Mouse (Mus musculus) CH12.LX (cell line): ENCODE measurements at regions not wholly inside any gene's neighbourhood (a gene's known extent, or its start where the extent isn't known, plus 50 kb on each side); places are given as distances from the start of the nearest gene placed in this dataset.

Experiments used
- DNase-seq: peaks from one replicate; pipeline ENCODE4 v3.0.0-alpha.2; 2013; ENCODE audit errors: extremely low read depth
- H3K27ac ChIP-seq: 2 replicates; pipeline ENCODE4 v1.5.1; 2012; ENCODE audit warnings: low read depth, mild to moderate bottlenecking, control low read depth, moderate library complexity; ENCODE audit not compliant: insufficient read depth
- H3K27me3 ChIP-seq: replicated peaks from 2 replicates; pipeline ENCODE3; 2012; ENCODE audit warnings: inconsistent platforms
- H3K36me3 ChIP-seq, 2 experiments: replicated peaks in 1 of 2; 2 replicates each; pipeline versions ENCODE3 to v1.6.1; 2012; ENCODE audit warnings: inconsistent platforms in 1 of 2, low read length in 1 of 2, mild to moderate bottlenecking in 1 of 2, mixed read lengths in 1 of 2, moderate library complexity in 1 of 2; ENCODE audit not compliant: control insufficient read depth in 1 of 2, insufficient read depth in 1 of 2
- H3K4me1 ChIP-seq, 2 experiments: 2 replicates each; pipeline ENCODE4 v1.6.1; 2012; ENCODE audit warnings: inconsistent platforms in 1 of 2, moderate library complexity in 1 of 2; ENCODE audit not compliant: insufficient read depth in 2 of 2, control insufficient read depth in 1 of 2
- H3K4me2 ChIP-seq: 2 replicates; pipeline ENCODE4 v1.6.1; 2012; ENCODE audit warnings: low read depth, mild to moderate bottlenecking, control low read depth; ENCODE audit not compliant: poor library complexity, insufficient read depth, severe bottlenecking
- H3K4me3 ChIP-seq, 3 experiments: fragments of 150-350 bp in 1 of 3; sonication (generic) in 1 of 3; replicated peaks in 1 of 3; 2 replicates each; pipeline versions ENCODE3 to v1.5.1; 2011 to 2012; ENCODE audit warnings: low read depth in 2 of 3, low read length in 2 of 3, mild to moderate bottlenecking in 2 of 3, moderate library complexity in 2 of 3, control low read depth in 1 of 3, improper control_type of control experiment in 1 of 3, inconsistent platforms in 1 of 3, mixed read lengths in 1 of 3; ENCODE audit not compliant: poor library complexity in 1 of 3
- H3K79me2 ChIP-seq: replicated peaks from 2 replicates; pipeline ENCODE4 v1.6.1; 2012; ENCODE audit warnings: mild to moderate bottlenecking, moderate library complexity; ENCODE audit not compliant: control insufficient read depth, poor library complexity, insufficient read depth, severe bottlenecking; ENCODE audit errors: extremely low read depth
- H3K9ac ChIP-seq: 2 replicates; pipeline ENCODE4 v1.6.1; 2012; ENCODE audit warnings: low read depth, mild to moderate bottlenecking, control low read depth, moderate library complexity; ENCODE audit not compliant: insufficient read depth
- H3K9me3 ChIP-seq: replicated peaks from 2 replicates; pipeline ENCODE3; 2012; ENCODE audit warnings: low read length, inconsistent platforms, mixed read lengths
- CHD1 ChIP-seq: IDR thresholded peaks from 2 replicates; pipeline ENCODE4 v1.6.1; 2012; ENCODE audit warnings: low read depth, low read length, improper control_type of control experiment, inconsistent platforms
- CHD2 ChIP-seq: IDR thresholded peaks from 2 replicates; pipeline ENCODE4 v1.6.1; 2011; ENCODE audit warnings: low read length, improper control_type of control experiment
- CTCF ChIP-seq, 2 experiments: IDR thresholded peaks in 1 of 2; conservative IDR thresholded peaks in 1 of 2; 2 replicates each; pipeline ENCODE4 v1.5.1; 2011 to 2012; ENCODE audit warnings: low read depth in 2 of 2, low read length in 2 of 2, improper control_type of control experiment in 1 of 2, inconsistent platforms in 1 of 2, mild to moderate bottlenecking in 1 of 2, moderate library complexity in 1 of 2
- ELF1 ChIP-seq: IDR thresholded peaks from 2 replicates; pipeline ENCODE4 v1.6.1; 2014; ENCODE audit warnings: low read depth, mild to moderate bottlenecking, inconsistent platforms, low read length, improper control_type of control experiment
- EP300 ChIP-seq: IDR thresholded peaks from 2 replicates; pipeline ENCODE4 v1.6.1; 2011; ENCODE audit warnings: low read length, improper control_type of control experiment
- ETS1 ChIP-seq: conservative IDR thresholded peaks from 2 replicates; pipeline ENCODE4 v1.6.1; 2012; ENCODE audit warnings: low read depth, mild to moderate bottlenecking, inconsistent platforms, low read length, improper control_type of control experiment, moderate library complexity
- GABPA ChIP-seq: IDR thresholded peaks from 2 replicates; pipeline ENCODE4 v1.6.1; 2012; ENCODE audit warnings: low read depth, low read length, improper control_type of control experiment, inconsistent platforms; ENCODE audit not compliant: insufficient replicate concordance
- JUN ChIP-seq: IDR thresholded peaks from 2 replicates; pipeline ENCODE4 v1.6.1; 2011; ENCODE audit warnings: low read depth, mild to moderate bottlenecking, low read length, improper control_type of control experiment, moderate library complexity; ENCODE audit not compliant: insufficient read depth
- JUND ChIP-seq: conservative IDR thresholded peaks from 2 replicates; pipeline ENCODE4 v1.6.1; 2011; ENCODE audit warnings: low read depth, low read length, improper control_type of control experiment
- MAFK ChIP-seq: IDR thresholded peaks from 2 replicates; pipeline ENCODE4 v1.6.1; 2011; ENCODE audit warnings: low read length, improper control_type of control experiment; ENCODE audit not compliant: insufficient replicate concordance
- MEF2A ChIP-seq: IDR thresholded peaks from 2 replicates; pipeline ENCODE4 v1.6.1; 2014; ENCODE audit warnings: low read depth, mild to moderate bottlenecking, inconsistent platforms, low read length, improper control_type of control experiment, borderline replicate concordance
- MXI1 ChIP-seq: IDR thresholded peaks from 2 replicates; pipeline ENCODE4 v1.6.1; 2011; ENCODE audit warnings: mild to moderate bottlenecking, low read depth, low read length, improper control_type of control experiment
- MYC ChIP-seq: IDR thresholded peaks from 2 replicates; pipeline ENCODE4 v1.6.1; 2011; ENCODE audit warnings: low read depth, mild to moderate bottlenecking, improper control_type of control experiment, low read length
- NELFE ChIP-seq: IDR thresholded peaks from 2 replicates; pipeline ENCODE4 v1.6.1; 2011; ENCODE audit warnings: low read depth, low read length, improper control_type of control experiment
- POLR2A ChIP-seq: IDR thresholded peaks from 2 replicates; pipeline ENCODE4 v1.6.1; 2011; ENCODE audit warnings: low read depth, mild to moderate bottlenecking, improper control_type of control experiment, low read length
- POLR2AphosphoS2 ChIP-seq: IDR thresholded peaks from 2 replicates; pipeline ENCODE4 v1.6.1; 2011; ENCODE audit warnings: low read depth, low read length, improper control_type of control experiment
- SMC3 ChIP-seq: IDR thresholded peaks from 2 replicates; pipeline ENCODE4 v1.6.1; 2011; ENCODE audit warnings: low read depth, low read length, improper control_type of control experiment
- USF1 ChIP-seq: IDR thresholded peaks from 2 replicates; pipeline ENCODE4 v1.6.1; 2014; ENCODE audit warnings: low read depth, mild to moderate bottlenecking, inconsistent platforms, low read length, improper control_type of control experiment
- ZC3H11A ChIP-seq: IDR thresholded peaks from 2 replicates; pipeline ENCODE4 v1.6.1; 2012; ENCODE audit warnings: low read depth, mild to moderate bottlenecking, inconsistent platforms, low read length, improper control_type of control experiment
- ZMIZ1 ChIP-seq: IDR thresholded peaks from 2 replicates; pipeline ENCODE4 v1.6.1; 2012; ENCODE audit warnings: low read depth, mild to moderate bottlenecking, inconsistent platforms, low read length, improper control_type of control experiment
- dilution Hi-C: fragments of 300-500 bp; cut with MboI; formaldehyde crosslinking; loops from 2 replicates; pipeline ENCODE4 v1.14.3; 2020; ENCODE audit warnings: low sequenced_read_pairs; ENCODE audit not compliant: extremely low pct_unique_long_range_greater_than_20kb, extremely low pct_ligation_motif_present
- in situ Hi-C: fragments of 300-500 bp; cut with MboI; formaldehyde crosslinking; loops from 3 replicates; pipeline ENCODE4 v1.14.3; 2019; ENCODE audit warnings: low sequenced_read_pairs, low pct_ligation_motif_present, low pct_unique_long_range_greater_than_20kb, mixed read lengths

- Histone ChIP-seq H3K4me3 (no peak overlapping the region), H3K9ac (no peak overlapping the region), H3K36me3 (no peaks in the 10 kb centered on the region), H3K4me1 (no peaks in the 10 kb centered on the region), H3K9me3 (no peaks in the 10 kb centered on the region), H3K27ac (no peak overlapping the region), H3K4me2 (no peak overlapping the region), H3K79me2 (no peaks in the 10 kb centered on the region), H3K27me3 (no peaks in the 10 kb centered on the region)
- dilution Hi-C loops: no loop called here
- no peak for DNase-seq
- TF ChIP-seq MXI1 (no peak), GABPA (no peak), POLR2A (no peak), JUN (no peak), USF1 (no peak), NELFE (no peak), CHD2 (no peak), MAFK (no peak), ZC3H11A (no peak), ZMIZ1 (no peak), ELF1 (no peak)
- in situ Hi-C loops: no loop called here
Observed at GRCm38 (mm10) chr3:151893421-151894235, 56.2 kb upstream of the Ptgfr start.

- dilution Hi-C loops: no loop called here
- TF ChIP-seq MEF2A (no peak), EP300 (no peak), CHD1 (no peak), JUND (no peak), MXI1 (no peak), CTCF (conservative IDR thresholded peaks at IDR 0.05 in 1 of 2, IDR thresholded peaks at IDR 0.05 in 1 of 2; ENCODE audit: low read depth in 2 of 2, low read length in 2 of 2) (no peak), USF1 (no peak), MYC (no peak), CHD2 (no peak), ETS1 (no peak), ELF1 (no peak), SMC3 (no peak), POLR2AphosphoS2 (no peak)
- Histone ChIP-seq H3K79me2 (no peaks in the 10 kb centered on the region), H3K27me3 (no peaks in the 10 kb centered on the region), H3K4me2 (no peak overlapping the region), H3K36me3 (no peaks in the 10 kb centered on the region), H3K27ac (no peak overlapping the region), H3K4me1 (no peaks in the 10 kb centered on the region), H3K9me3 (no peaks in the 10 kb centered on the region), H3K9ac (no peak overlapping the region), H3K4me3 (no peak overlapping the region)
- DNase-seq: no peak
- in situ Hi-C loops: no loop called here
Observed at GRCm38 (mm10) chr3:151891760-151892253, 54.4 kb upstream of the Ptgfr start.
